Mouse (Mus musculus): ENCODE measurements around the gene Proser2. TPM values are rescaled to one million over a fixed set of nuclear protein-coding genes. Genes with fewer than 3 reads are reported as not detected.

Gene Proser2
- polyA plus RNA-seq, 1 experiment from 2014 or later, result 3.5 TPM

GRCm38 (mm10) chr2:6085622-6086530 lies 44.1 kb downstream of the Proser2 start:
- Histone ChIP-seq H3K4me3 (no peak overlapping the region), H3K36me3 (no peaks in the 10 kb centered on the region), H3K4me1 (no peaks in the 10 kb centered on the region), H3K9me3 (no peaks in the 10 kb centered on the region), H3K27me3 (no peaks in the 10 kb centered on the region), H3K4me2 (replicated peaks) (no peak overlapping the region), H3K9ac (replicated peaks) (no peak overlapping the region), H3K27ac (replicated peaks) (no peak overlapping the region)
- ATAC-seq (ENCODE audit: low FRiP score, low read depth), result no peak
- 82% methylated on average over 19 of the region's 19 CpGs for WGBS

DNA sequence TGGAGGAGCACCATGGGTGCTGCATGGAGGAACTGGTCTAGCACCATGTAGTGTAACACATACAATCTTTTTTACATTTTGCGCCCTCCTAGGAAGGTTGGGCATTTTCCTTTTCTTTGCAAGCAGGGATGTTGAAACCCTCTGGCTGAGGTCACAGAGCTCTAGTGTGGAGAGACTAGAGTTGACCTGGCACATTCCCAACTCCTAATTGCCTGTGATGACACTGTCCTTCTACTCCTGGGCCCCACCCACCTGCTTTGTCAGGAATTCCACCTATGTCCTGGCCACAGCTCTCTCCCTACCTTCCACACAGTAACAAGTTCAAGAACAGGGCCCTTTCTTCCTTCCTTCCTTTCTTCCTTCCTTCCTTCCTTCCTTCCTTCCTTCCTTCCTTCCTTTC lies 46.3 kb downstream of the Proser2 start:
- no peak overlapping the region for H3K9ac ChIP-seq (replicated peaks)
- H3K27ac ChIP-seq (replicated peaks), result no peak overlapping the region
- no peak overlapping the region for H3K4me2 ChIP-seq (replicated peaks)
- WGBS, result 100% methylated on average over 1 of the region's 1 CpGs
- no peaks in the 10 kb centered on the region for H3K9me3 ChIP-seq
- H3K36me3 ChIP-seq, result no peaks in the 10 kb centered on the region
- H3K4me3 ChIP-seq, result no peak overlapping the region
- no peak for ATAC-seq (ENCODE audit: low FRiP score, low read depth)
- H3K4me1 ChIP-seq, result no peaks in the 10 kb centered on the region
- H3K27me3 ChIP-seq, result no peaks in the 10 kb centered on the region

GRCm38 (mm10) chr2:6082615-6083014 lies 47.4 kb downstream of the Proser2 start:
- Histone ChIP-seq H3K9ac (replicated peaks) (no peak overlapping the region), H3K4me3 (no peak overlapping the region), H3K27ac (replicated peaks) (no peak overlapping the region), H3K4me1 (no peaks in the 10 kb centered on the region), H3K27me3 (no peaks in the 10 kb centered on the region), H3K4me2 (replicated peaks) (no peak overlapping the region), H3K9me3 (no peaks in the 10 kb centered on the region), H3K36me3 (no peaks in the 10 kb centered on the region)
- WGBS, result 88% methylated on average over 6 of the region's 6 CpGs
- no peak for ATAC-seq (ENCODE audit: low FRiP score, low read depth)

- Histone ChIP-seq H3K4me2 (replicated peaks) (no peak overlapping the region), H3K9ac (replicated peaks) (no peak overlapping the region), H3K27me3 (no peaks in the 10 kb centered on the region), H3K9me3 (no peaks in the 10 kb centered on the region), H3K4me3 (no peak overlapping the region), H3K36me3 (no peaks in the 10 kb centered on the region), H3K4me1 (no peaks in the 10 kb centered on the region), H3K27ac (replicated peaks) (no peak overlapping the region)
- no peak for ATAC-seq (ENCODE audit: low FRiP score, low read depth)
- 63% methylated on average over 8 of the region's 8 CpGs for WGBS
Observed at GRCm38 (mm10) chr2:6081108-6081507, 48.9 kb downstream of the Proser2 start.

DNA sequence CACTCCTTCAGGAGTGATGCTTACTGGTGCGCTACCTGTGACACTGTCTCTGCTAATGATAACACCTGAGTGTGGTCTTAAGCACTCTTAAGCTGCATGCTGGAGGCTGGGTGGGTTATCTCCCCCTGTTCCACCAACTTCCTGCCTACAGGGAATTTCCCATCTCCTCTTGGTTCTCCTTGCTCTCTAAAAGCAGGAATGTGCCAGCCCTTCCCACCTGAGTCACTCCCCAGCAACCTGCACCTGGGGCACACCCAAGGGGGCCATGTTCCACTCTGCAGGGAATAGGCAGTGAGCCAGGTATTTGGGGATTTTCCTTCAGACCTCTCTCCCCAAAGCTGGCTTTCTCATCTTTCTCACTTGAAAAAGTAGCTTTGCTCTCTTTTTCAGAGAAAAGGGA lies 50.0 kb downstream of the Proser2 start:
- 88% methylated on average over 1 of the region's 1 CpGs for WGBS
- no peak overlapping the region for H3K9ac ChIP-seq (replicated peaks)
- H3K4me2 ChIP-seq (replicated peaks), result no peak overlapping the region
- 0 out of 2 replicates have a peak, but pooled peaks cover 2% of the 10 kb centered on the region for H3K4me1 ChIP-seq
- ATAC-seq (ENCODE audit: low FRiP score, low read depth), result no peak
- no peaks in the 10 kb centered on the region for H3K27me3 ChIP-seq
- H3K9me3 ChIP-seq, result no peaks in the 10 kb centered on the region
- no peak overlapping the region for H3K27ac ChIP-seq (replicated peaks)
- H3K36me3 ChIP-seq, result no peaks in the 10 kb centered on the region
- no peak overlapping the region for H3K4me3 ChIP-seq

- no peak overlapping the region for H3K4me2 ChIP-seq (replicated peaks)
- H3K4me3 ChIP-seq, result no peak overlapping the region
- no peaks in the 10 kb centered on the region for H3K9me3 ChIP-seq
- H3K4me1 ChIP-seq, result 0 out of 2 replicates have a peak, but pooled peaks cover 3% of the 10 kb centered on the region
- H3K9ac ChIP-seq (replicated peaks), result no peak overlapping the region
- no peaks in the 10 kb centered on the region for H3K36me3 ChIP-seq
- 57% methylated on average over 1 of the region's 1 CpGs for WGBS
- ATAC-seq (ENCODE audit: low FRiP score, low read depth), result no peak
- H3K27me3 ChIP-seq, result no peaks in the 10 kb centered on the region
- no peak overlapping the region for H3K27ac ChIP-seq (replicated peaks)
Observed at GRCm38 (mm10) chr2:6075530-6075896, 54.5 kb downstream of the Proser2 start.

DNA sequence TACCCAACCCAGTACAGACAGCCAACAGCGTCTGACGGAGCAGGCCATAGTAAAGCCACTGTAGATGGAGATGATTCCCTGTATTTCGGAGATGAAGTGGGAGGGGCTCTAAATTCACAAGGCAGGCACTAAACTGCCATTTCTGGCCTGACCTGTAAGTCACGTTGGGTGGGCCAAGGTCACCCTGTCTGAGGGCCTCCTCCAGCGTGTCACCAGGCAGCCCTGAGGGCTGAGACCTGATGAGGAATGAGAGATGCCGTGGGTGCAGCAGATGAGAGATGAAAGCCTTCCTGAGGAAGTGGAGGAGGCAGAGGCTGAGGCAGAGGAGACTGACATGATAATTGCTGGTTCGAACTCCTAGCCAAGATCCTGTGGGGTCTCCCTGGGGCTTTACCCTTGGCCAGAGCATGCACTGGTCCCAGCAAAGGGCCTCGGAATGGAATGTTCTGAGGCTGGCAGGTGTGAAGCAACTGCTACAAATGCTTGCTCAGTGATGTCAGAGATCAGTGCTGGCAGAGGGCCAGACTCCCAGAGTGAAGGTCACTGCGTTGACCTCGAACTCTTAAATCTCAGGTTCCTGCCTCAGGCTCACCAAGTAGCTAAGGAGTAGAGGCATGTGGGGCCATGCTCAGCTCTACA lies 55.0 kb downstream of the Proser2 start:
- Histone ChIP-seq H3K4me1 (0 out of 2 replicates have a peak, but pooled peaks cover 3% of the 10 kb centered on the region), H3K27me3 (no peaks in the 10 kb centered on the region), H3K4me3 (no peak overlapping the region), H3K36me3 (no peaks in the 10 kb centered on the region), H3K9me3 (no peaks in the 10 kb centered on the region), H3K27ac (replicated peaks) (no peak overlapping the region), H3K4me2 (replicated peaks) (no peak overlapping the region), H3K9ac (replicated peaks) (no peak overlapping the region)
- WGBS, result 80% methylated on average over 10 of the region's 10 CpGs
- ATAC-seq (ENCODE audit: low FRiP score, low read depth), result no peak

DNA sequence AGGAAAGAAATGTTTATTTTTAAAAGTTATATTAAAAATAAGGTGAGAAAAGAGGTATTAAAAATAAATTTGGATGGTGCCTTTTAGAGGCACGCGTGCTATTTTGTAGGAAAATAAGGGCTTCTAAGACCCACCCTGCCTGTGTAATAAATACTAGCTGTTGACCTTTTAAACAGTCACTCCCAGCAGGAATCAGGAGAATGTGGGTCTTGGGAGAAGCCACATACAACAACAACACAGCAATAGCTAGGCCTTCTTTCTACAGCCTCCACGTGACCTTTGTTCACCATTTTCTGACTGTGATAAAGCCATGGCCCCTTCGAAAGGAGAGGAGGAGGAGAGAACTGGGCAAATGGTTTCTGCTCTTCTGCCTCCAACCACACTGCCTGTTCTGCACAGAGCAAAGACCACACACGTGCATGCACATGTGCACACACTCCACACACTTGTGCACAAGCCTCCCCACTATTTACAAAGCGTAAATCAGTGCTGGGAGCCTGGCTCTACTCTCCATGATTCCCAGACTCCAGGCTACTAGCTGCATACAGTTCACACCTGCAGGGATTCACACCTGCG lies 57.2 kb downstream of the Proser2 start:
- H3K9ac ChIP-seq (replicated peaks), result no peak overlapping the region
- WGBS, result 88% methylated on average over 7 of the region's 7 CpGs
- H3K36me3 ChIP-seq, result no peaks in the 10 kb centered on the region
- H3K4me1 ChIP-seq, result 0 out of 2 replicates have a peak, but pooled peaks cover 3% of the 10 kb centered on the region
- H3K27ac ChIP-seq (replicated peaks), result no peak overlapping the region
- H3K4me2 ChIP-seq (replicated peaks), result no peak overlapping the region
- no peak overlapping the region for H3K4me3 ChIP-seq
- no peak for ATAC-seq (ENCODE audit: low FRiP score, low read depth)
- no peaks in the 10 kb centered on the region for H3K9me3 ChIP-seq
- H3K27me3 ChIP-seq, result no peaks in the 10 kb centered on the region

GRCm38 (mm10) chr2:6071598-6072440 lies 58.2 kb downstream of the Proser2 start:
- Histone ChIP-seq H3K4me1 (0 out of 2 replicates have a peak, but pooled peaks cover 3% of the 10 kb centered on the region), H3K9me3 (no peaks in the 10 kb centered on the region), H3K27ac (replicated peaks) (no peak overlapping the region), H3K9ac (replicated peaks) (no peak overlapping the region), H3K27me3 (no peaks in the 10 kb centered on the region), H3K4me2 (replicated peaks) (no peak overlapping the region), H3K36me3 (no peaks in the 10 kb centered on the region), H3K4me3 (no peak overlapping the region)
- no peak for ATAC-seq (ENCODE audit: low FRiP score, low read depth)
- WGBS, result 60% methylated on average over 11 of the region's 11 CpGs

DNA sequence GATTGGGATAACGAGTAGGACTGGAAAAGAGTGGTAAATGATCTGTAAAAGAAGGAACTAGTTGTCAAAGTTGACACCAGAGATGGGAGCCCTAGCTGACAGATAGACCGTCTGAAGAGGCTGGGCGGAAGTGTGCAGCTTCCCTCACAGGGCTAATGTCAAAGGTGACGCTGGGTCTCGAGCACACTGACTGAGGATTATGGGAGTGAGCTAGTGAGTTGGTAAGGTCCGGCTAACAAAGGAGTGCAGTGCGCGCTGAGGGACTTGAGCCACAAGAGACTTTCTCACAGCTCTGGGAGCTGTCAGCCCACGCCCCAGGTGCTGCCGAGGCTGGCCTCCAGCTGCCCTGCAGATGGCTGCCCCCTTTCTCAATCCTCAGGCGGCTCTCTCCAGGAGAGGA lies 59.1 kb downstream of the Proser2 start:
- Histone ChIP-seq H3K4me3 (no peak overlapping the region), H3K9me3 (no peaks in the 10 kb centered on the region), H3K4me1 (0 out of 2 replicates have a peak, but pooled peaks cover 3% of the 10 kb centered on the region), H3K27me3 (no peaks in the 10 kb centered on the region), H3K36me3 (no peaks in the 10 kb centered on the region), H3K9ac (replicated peaks) (no peak overlapping the region), H3K4me2 (replicated peaks) (no peak overlapping the region), H3K27ac (replicated peaks) (no peak overlapping the region)
- WGBS, result 35% methylated on average over 11 of the region's 11 CpGs
- no peak for ATAC-seq (ENCODE audit: low FRiP score, low read depth)

- Histone ChIP-seq H3K9me3 (no peaks in the 10 kb centered on the region), H3K27me3 (no peaks in the 10 kb centered on the region), H3K9ac (replicated peaks) (no peak overlapping the region), H3K36me3 (no peaks in the 10 kb centered on the region), H3K4me2 (replicated peaks) (no peak overlapping the region), H3K27ac (replicated peaks) (no peak overlapping the region), H3K4me1 (no peaks in the 10 kb centered on the region), H3K4me3 (no peak overlapping the region)
- ATAC-seq (ENCODE audit: low FRiP score, low read depth), result no peak
- 87% methylated on average over 6 of the region's 6 CpGs for WGBS
Observed at GRCm38 (mm10) chr2:6067341-6067740, 62.7 kb downstream of the Proser2 start.
